Mouse (Mus musculus) right cerebral cortex, postnatal 4 days (tissue): ENCODE measurements at regions not wholly inside any gene's neighbourhood (a gene's known extent, or its start where the extent isn't known, plus 50 kb on each side); places are given as distances from the start of the nearest gene placed in this dataset.

Experiments used
- DNase-seq: peaks from one replicate; pipeline ENCODE4 v3.0.0-alpha.2; 2022

DNA sequence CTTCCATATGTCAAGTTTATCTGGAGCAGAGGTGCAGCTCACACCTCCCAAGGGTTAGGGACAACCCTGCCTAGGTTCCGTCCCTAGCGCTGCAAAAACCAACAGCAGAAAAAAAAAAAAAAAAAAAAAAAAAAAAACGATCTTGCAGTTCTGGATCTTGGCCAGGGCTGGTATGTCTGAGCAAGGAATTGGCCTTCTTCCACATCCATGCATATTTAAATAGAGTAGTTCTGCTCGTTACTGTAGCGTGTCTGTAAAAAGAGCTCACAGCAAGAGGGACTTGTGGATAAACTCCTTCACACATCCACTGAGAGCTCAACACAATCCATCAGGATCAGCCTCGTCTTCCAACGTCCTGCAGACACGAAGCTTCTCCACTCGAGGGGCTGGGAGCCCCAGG lies 639.4 kb upstream of the Adam5 start:
- DNase-seq, result peak; percentile 54

DNA sequence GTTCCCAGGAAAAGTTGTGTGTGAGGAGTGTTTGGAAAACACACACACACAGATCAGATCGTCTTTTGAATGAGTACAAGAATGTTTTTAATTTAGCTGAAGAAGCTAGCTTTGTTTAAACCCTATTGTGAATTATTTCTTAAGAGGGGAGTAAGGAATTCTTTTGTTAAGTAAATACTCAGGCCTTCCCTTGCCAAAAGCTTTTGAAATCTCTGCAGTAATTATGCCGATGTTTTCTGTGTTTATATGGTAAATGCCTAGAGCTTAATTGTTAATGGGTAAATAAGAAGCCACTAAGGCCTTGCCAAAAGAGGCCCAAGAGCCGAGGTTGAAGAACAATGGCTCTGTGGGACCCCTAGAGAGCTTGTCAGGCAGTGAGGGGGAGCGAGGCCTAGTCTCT lies 638.3 kb upstream of the Adam5 start:
- no peak for DNase-seq

DNA sequence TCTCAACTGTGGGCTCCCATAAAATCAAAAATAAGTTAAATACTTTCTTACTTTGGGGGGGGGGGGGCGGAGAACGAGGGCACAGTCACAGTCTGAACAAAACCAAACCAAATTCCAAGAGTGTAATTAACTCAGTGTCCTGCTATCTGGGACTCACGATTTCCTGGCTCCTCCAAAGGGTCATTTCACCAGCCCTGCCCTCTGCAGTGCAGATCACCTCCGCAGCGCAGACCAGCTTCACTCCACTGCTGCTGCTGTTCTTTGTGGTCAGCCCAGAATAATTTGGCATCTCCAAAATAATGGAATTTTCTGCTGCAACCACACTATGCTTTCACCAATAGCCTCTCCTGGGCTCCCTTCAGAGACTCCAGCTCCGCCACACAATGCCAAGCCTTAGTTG lies 631.5 kb upstream of the Adam5 start:
- no peak for DNase-seq

DNA sequence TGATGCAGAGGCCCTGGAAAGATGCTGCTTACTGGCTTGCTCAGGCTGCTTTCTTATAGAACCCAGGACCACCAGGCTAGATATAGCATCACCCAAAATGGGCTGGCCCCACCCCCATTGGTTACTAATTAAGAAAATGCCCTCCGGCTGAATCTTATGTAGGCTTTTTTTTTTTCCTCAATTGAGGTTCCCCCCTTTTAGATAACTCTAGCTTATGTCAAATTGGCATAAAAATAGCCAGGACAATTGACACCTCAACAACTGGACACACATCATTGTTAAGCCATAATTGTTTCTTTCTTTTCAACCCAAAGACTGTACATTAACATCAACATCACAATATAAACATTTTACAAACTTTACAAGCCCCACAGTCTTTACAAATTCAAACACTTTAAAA lies 630.8 kb upstream of the Adam5 start:
- DNase-seq, result no peak

DNA sequence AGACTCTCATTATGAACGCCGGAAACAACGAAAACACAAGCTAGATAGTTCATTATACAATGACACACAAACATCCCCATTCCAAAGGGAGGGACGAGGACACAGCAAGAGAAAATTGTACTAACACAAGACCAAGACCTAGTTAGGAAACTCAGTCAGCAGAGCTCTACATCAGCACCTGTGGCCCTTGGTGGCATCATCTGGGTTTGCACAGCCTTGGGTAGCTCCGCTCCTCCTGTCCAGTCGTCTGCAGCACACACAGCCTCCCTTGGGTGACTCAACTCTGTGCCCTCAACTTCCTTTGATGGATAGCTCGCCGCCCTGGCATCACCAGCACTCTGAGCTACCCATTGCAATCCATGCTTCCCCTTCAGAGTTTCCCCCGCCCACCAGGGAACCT lies 629.7 kb upstream of the Adam5 start:
- no peak for DNase-seq

DNA sequence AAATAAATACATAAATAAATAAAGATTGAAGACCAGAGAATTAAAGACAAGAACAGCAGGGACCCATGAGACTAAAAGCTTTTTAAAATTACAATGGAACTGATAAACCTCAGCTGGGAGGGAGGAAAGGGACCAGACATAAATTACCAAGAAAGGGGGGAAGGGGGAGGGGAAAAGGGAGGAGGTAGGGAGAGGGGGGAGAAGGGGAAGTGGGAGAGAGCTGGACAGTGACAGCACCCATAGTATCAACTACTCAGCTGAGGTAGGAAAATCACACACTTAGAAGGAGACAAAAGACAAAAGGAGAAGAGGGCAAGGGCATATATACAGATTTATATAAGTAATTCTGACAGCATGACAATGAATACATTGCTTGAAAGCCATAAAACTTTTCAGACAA lies 626.4 kb upstream of the Adam5 start:
- DNase-seq, result no peak

DNA sequence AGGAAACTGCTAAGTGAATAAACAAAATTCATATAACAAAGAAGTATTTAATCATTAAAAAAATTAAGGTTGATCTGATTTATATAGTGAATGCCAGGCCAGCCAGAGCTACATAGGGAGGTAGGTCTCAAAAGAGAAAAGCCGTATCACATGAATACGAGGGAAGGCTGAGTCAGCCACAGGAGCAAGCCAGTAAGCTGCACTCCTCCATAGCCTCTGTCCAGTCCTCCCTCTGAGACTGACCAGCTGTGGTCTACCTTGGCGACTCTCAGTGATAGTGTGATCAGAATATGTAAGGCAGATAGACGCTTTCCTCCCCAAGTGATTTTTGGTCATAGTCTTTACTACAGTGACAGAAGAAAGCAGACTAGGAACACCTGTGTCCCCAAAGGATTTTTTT lies 625.4 kb upstream of the Adam5 start:
- DNase-seq, result no peak

DNA sequence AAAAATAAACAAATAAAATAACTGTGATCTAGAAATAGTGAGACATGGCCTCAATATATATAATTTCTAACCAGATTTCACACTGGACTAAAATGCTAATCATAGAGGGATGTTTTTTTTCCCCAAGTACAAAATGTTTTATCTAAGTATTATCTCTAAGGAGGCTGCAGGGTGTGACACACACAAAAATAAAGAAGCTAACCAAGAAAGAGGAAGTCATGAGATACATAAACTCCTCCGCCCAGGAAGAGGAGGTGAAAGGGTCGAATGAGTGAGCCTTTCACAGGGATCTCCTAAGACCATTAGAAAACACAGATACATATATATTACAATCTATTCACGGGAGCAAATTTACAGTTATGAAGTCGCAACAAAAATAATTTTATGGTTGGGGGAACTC lies 623.7 kb upstream of the Adam5 start:
- no peak for DNase-seq

DNA sequence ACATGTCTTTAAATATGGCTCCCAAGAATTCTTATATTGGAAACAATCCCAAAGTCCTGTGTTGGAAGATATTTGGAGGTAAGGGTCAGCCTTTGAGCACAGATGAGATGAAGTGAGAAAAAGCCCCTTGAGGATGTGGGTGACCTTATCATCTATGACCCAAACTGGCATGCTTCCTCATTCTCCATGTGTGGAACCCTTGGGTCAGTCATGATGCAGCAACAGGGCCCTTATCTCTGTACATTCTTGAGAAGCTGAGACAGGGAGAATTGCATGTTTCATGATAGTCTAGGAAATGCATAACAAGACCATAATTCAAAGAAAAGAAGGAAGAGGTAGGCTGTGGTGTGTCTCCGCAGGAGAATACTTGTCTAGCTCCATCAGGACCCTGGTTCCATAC lies 621.8 kb upstream of the Adam5 start:
- no peak for DNase-seq

DNA sequence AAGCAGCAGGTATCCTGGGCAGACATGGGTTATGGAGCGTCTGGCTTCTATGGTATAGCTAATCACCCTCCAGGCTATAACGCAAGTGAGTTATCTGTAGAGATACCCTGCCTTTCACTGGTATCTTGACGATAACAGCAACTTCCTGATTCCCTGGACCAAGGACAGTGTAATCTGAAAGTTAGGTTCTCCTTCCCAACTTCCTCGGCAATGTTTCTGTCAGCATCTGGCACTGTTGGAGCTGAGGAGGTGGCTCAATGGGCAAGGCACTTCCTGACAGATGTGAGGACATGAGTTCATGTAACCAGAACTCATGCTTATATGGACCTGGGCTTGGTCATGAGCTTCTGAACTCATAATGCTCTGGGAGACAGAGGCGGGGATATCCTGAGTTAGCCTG lies 620.9 kb upstream of the Adam5 start:
- no peak for DNase-seq

DNA sequence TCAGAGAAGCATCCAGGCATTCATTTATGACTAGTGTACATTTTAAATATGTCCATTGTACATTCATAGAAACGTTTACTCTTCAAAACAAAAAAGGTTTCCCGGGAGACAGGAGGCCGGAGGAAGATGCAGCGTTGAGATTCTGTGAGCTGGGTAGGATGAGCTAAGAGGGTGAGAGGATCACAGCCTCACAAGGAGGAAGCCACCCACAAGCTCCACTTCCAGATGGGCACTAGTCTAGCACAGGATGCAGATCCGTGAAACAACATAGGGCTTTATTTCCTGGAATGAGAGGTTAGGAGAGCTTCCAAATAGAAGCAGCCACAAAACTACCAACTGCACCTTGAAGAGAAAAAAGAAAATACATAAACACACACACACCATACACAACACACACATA lies 619.4 kb upstream of the Adam5 start:
- DNase-seq, result no peak

DNA sequence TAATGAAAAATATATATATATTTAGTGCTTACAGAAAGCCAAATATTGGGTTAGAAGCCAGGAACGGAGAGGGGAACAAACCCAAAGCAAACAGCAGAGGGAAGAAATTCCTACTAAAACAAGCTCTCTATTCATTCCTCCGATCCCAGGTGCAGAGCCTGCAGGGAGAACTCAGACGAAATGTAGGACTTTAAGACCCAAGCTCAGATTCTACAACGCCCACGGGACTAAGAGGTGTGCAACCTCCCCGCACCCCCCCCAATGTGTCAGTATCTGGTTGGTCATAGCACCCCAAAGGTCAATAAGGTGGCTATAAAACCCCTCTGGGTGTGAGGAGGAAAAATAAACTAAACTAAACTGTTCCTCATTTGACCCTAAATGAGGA lies 616.9 kb upstream of the Adam5 start:
- no peak for DNase-seq

DNA sequence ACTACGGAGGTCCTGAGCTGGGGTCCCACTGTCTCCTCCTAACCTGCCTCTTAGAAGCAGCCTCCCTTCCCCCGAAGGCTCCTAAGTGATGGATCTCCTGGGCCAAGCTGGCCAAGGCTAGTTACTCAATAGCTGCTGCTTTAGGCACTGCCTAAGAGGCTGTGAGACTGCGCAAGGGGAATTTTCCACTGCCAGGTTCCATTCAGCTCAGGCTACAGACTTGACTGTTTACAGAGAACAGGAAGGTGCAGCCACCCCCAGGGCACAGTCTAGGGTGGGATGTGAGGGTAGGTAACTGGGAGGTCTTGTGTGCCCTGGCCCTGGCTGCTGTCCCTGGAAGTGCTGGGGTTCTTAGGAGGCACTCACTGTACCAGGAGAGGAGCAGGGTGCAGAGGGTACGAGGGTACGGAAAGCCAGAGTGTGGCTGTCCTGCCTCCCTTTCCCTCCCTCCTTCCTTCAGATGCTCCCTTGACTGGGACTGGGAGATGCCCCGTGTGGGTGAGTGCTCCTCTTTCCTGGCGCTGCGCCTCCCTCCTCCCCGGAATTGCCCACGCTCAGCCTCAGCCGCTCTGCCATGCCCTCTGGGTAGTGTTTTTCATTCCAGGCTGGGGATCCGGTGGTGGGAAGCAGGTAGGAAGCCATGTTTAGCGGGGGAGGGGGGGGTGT lies 616.4 kb upstream of the Adam5 start:
- DNase-seq, result no peak

DNA sequence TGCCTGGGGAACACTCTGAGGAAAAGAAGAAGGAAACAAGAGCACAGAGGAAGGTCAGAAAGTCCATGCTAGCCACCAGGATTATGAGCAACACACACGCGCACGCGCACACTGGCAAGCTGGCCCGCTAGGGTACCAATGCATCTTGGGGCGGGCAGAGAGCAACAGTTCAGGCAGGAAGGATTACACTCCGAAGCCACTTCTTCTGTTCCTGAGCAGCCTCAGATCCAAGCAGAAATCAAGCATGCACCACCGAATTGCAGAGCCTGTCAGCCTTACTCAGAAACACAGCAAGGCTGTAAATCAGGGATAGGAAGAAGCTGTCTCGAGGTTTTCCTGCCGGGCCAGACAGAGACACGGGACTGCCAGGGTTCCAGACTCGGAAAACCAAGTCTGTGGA lies 615.8 kb upstream of the Adam5 start:
- DNase-seq, result no peak

DNA sequence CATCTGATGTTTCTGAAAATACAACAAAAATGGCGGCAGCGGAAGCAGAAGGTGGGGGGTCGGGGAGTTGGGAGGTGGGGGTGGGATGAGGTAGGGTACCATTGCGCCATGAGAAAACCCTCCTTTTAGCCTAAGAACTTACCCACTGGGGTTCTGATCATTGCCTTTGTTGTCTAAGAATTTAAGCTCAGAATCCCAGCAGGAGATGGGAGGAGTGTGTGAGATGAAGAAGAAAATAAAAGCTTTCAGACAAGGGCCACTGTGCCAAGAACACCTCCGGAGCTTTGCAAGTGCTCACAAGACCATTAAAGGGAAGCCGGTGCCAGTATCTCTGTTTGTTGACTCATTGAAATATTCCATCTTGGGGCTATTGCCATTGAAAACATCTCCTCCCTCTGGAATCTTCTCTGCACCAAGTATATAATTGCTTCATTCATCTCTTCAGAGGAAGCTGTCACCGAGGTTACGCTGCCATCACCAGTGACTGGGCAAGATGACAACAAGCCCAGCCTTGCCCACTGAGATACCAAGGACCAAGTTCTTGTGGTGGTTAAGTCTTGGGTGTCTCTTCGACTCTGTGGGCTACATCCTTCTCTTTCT lies 614.0 kb upstream of the Adam5 start:
- DNase-seq, result no peak

DNA sequence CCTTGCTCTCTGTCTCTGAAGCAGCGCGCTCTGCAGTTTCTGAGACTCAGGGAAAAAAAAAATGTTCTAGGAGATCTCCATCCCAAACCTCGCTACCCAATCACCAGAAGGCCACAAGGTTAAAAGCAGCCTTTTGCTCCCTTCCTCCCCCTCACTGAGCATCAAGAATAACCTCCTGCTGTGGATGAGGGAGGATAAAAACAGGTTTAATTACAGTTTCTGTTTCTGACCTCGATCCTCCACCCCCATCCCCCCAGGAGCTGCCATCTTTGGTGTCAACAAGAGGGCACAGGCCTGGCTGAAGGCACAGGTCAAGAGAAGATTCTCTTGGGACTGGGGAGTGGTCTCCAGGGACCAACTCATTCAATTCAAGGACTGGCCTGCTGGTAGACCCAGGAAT lies 613.0 kb upstream of the Adam5 start:
- DNase-seq, result no peak

DNA sequence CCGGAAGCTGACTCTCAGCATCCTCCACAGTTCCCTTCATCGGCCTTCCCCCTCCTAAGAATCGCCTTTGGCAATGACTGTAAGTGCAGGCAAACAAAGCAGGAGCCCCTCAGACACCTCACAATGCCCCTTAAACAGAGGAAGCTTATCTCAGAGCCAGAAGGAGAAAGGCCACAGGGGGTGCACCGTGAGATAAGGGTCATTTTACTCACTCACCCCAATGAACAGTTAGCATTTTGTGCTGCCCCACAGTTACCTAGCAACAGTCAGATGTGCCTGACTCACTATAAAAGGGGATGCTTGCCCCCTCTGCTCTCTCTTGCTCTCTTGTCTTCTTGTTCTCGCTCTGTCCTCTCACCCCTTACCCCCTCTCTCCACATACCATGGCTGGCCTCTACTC lies 606.4 kb upstream of the Adam5 start:
- DNase-seq, result no peak

DNA sequence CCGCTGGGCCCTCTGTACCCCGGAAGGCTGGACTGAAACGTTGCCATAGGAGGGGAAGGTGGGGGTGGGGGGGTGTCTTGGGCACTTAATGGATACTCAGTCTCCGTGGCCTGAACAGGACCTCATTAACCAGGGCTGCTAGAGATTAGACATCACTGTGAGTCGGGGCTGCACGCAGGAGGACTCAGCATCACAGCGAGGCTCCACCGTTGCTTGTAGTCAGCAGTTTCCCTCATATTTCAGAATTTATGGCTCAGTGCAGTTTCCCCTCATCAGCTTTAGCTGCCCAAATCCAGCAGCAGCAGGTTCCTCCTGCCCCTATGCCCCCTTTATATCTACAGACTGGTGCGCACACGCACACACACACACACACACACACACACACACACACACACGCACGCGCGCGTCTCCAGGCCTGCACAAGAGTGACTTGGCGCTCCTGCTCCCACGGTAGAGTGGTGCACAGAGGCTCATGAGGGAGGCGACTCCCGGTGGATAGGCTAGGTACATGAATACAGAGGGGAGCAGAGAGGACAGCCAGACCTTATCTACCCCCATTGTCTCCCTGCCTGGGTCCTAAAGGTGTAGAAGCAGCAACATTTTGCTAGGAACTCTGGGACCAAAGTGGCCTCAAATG lies 605.8 kb upstream of the Adam5 start:
- DNase-seq, result no peak

DNA sequence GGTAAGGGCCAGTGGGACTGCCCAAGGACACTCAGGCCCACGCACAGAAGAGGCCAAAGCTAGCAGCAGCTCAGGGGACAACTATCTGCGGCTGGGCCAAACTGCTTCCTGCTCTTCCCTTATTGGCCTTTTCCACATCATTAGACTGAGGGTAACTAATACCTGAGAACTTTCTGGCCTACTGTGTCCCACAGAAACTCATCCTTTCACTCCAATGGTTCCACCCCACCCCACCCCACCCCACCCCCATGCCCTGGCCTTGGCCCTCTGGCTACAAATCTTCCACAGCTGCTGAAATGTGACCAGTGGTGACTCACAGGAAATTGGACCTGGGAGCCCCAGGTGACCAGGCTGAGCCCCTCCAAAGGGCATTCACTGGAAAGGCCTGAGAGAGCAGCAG lies 604.6 kb upstream of the Adam5 start:
- DNase-seq, result no peak

DNA sequence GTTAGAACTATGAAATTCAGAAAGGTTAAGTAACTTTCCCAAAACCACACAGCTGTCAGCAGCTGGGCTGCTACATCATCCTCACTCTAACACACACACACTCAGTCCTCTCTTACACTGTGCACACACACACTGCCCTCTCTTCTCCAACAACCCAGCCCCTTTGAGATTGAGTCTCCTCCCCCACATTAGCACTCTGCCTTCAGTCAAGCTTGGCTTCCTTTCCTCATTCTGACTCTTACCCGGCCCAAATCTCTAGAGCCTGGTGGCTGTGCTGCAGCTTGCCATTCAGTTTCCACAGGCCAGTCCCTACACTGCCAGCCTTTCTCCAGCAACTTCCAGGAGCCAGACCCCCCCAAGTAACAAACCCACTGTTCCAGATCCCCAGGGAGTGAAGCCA lies 602.0 kb upstream of the Adam5 start:
- DNase-seq, result no peak

DNA sequence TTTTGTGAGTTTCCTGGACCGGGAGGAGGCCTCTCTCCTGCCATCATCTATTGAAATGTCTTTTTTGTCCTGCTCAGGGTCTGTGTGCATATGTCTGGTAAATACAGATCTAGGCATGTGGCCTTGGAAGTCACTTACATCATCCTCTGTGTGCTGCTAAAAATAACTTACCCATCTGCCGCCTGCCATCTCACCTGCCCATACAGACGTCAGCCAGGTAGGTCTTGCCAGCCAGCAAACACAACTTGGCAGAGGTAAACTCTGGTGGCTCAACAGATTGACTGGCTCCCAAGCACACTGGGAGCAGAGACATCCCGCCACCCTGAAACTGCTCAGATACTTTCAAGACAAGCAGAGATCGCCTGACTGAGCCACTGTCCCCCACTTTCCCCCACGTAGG lies 597.3 kb upstream of the Adam5 start:
- DNase-seq, result no peak

DNA sequence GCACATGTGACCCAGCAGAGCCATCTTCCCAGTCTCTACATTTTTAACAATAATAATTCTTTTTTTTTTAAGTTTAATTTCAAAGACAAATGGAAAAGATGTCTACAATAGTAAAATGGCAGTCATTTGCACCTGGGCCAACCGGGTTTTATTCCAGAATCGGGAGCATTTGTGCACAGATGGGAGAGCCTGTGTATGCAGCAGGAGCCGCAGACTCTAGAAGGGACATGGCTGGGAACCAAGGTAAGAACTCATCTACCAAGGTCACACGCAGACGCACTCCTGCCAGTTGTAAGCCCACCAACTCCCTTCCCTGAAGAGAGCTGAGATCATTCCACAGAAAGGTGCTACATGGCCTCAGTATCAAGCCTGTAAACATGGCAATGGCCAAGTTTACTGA lies 586.4 kb upstream of the Adam5 start:
- no peak for DNase-seq

DNA sequence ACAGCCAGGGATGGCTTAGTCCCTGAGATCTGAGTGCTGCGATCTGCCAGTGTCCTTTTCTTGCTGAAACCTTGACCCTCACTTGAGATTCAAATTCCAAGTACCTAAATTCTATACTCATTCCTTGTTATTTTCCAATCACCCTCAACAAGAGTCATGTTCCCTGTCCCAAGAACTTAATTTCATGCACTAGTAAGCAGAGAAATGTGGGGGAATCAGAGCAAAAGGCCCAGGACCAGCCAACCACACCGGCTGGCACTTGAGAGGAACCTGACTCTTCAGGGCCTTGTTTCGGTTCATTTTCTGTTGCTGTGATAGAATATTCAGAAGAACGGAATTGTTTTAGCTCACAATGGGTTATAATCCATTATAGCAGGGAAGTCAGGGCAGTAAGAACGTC lies 583.7 kb upstream of the Adam5 start:
- DNase-seq, result no peak

DNA sequence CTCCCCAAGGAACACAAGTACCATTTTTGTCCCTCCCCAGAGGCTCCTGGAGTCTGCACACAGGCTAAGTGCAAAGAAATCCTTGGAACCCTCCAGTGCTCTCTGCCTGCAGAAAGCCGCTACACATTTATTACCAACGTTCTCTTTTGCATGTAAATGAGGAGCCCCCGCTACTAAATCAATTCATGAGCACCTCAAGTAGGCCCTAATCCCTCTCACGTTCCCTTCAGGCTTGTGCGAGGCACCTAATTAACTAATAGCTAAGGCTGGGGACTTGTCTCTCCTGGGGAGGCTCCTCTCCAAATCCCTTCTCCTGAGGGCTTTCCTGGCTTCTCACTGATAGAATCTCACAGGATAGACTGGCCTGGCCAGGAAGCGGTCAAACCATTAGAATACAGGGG lies 568.6 kb upstream of the Adam5 start:
- DNase-seq, result no peak

DNA sequence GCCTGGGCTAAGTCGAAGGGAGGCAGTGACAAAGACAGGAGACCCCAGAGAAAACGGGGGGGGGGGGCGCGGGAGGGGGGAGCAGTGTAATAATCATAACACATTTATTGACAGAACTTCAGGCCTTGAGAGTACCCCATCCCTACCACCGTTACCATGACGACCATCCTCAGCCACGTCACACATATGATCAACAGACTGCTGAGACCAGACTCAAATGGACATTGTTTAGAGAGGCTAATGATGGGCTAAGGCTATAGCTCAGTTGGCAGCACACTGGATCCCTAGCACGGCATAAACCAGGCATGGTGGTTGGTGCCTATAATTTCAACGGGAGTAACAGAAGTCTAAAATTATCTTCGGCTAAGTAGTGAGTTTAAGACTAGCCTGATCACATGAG lies 565.8 kb upstream of the Adam5 start:
- no peak for DNase-seq
